Mouse (Mus musculus): ENCODE measurements around the gene Cbarp.

- TF ChIP-seq CTCF (conservative IDR thresholded peaks at IDR 0.05; ENCODE audit: low read length) (no peak), POU5F1 (IDR thresholded peaks at IDR 0.05; ENCODE audit: borderline replicate concordance, low read length) (no peak)
Observed at GRCm38 (mm10) chr10:80123932-80124562, 16.6 kb downstream of the Cbarp start.

Data from E14TG2a.4 (cell line).